ENCODE assay signal across 8 mouse cellular contexts in the genomic region with DNA sequence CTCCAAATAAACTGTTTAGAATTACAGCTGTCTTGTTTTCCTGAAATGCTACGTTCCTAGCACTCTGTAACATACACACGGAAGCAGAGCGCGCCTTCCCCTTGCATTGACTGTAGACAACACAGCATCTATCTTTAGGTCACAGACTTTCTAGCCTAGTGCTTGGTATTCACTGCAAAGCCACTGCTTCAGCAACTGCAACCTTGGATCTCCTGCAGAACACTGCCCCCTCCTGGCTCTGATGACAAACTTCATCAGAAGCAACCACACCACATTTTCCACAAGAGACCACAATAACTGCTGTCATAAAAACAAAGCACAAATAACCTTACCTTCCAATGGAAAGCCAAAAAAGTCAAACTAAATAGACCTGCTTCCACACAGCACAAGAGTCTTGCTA. TPM values are rescaled to one million over a fixed set of nuclear protein-coding genes. Genes with fewer than 3 reads are reported as not detected.
A peak's percentile ranks its signal among the peaks of the same experiment; 100 is the strongest.
DNase-seq lines count a peak whose midpoint lies in the region; ATAC-seq and TF ChIP-seq lines count a peak whose summit lies in the region.

No protein-coding gene starts in this region.

- H3K4me3 ChIP-seq in forebrain, embryonic 13.5 days, result no peak overlapping the region
- no peak overlapping the region for H3K4me3 ChIP-seq in hindbrain, embryonic 16.5 days (ENCODE audit: low read length)
- H3K4me3 ChIP-seq in liver, embryonic 14.5 days (ENCODE audit: insufficient read depth in 1 of 2, low read depth in 2 of 2, low read length in 2 of 2), result no peak overlapping the region
- no peak overlapping the region for H3K4me3 ChIP-seq in neural tube, embryonic 15.5 days (replicated peaks)

- peaks cover 15% of the 10 kb centered on the region for H3K36me3 ChIP-seq in forebrain, embryonic 13.5 days (ENCODE audit: poor library complexity, severe bottlenecking)
- no peaks in the 10 kb centered on the region for H3K36me3 ChIP-seq in hindbrain, embryonic 16.5 days (ENCODE audit: control insufficient read depth, insufficient read depth, low read length)
- H3K36me3 ChIP-seq in liver, embryonic 14.5 days (replicated peaks; ENCODE audit: control insufficient read depth, insufficient read depth, low read depth), result no peaks in the 10 kb centered on the region
- H3K36me3 ChIP-seq in neural tube, embryonic 15.5 days, result peaks cover 11% of the 10 kb centered on the region; the same call in 1 of the 2 replicates

- no peaks in the 10 kb centered on the region for H3K9me3 ChIP-seq in forebrain, embryonic 13.5 days (replicated peaks)
- no peaks in the 10 kb centered on the region for H3K9me3 ChIP-seq in hindbrain, embryonic 16.5 days (ENCODE audit: control insufficient read depth, low read length)
- H3K9me3 ChIP-seq in liver, embryonic 14.5 days (ENCODE audit: control insufficient read depth, low read length), result no peaks in the 10 kb centered on the region
- H3K9me3 ChIP-seq in neural tube, embryonic 15.5 days (replicated peaks), result no peaks in the 10 kb centered on the region

- DNase-seq in 416B (ENCODE audit: low read depth), result peak; percentile 88
- DNase-seq in CD8-positive naive resting alpha-beta T cell, adult 2 months (ENCODE audit: low read depth in 2 of 2, low spot score in 2 of 2), result peak; percentile 37 to 51
- no peak for DNase-seq in liver, embryonic 14.5 days (ENCODE audit: low read depth in 3 of 3, low spot score in 3 of 3)
- no peak for DNase-seq in Muller cell, postnatal 12 days (ENCODE audit: inconsistent ontology term)

- H3K9ac ChIP-seq in forebrain, embryonic 13.5 days, result no peak overlapping the region
- H3K9ac ChIP-seq in hindbrain, embryonic 16.5 days (ENCODE audit: low read depth, low read length), result no peak overlapping the region
- H3K9ac ChIP-seq in liver, embryonic 14.5 days (replicated peaks), result no peak overlapping the region
- H3K9ac ChIP-seq in neural tube, embryonic 15.5 days (replicated peaks), result no peak overlapping the region

- H3K27me3 ChIP-seq in forebrain, embryonic 13.5 days, result no peaks in the 10 kb centered on the region
- H3K27me3 ChIP-seq in hindbrain, embryonic 16.5 days (replicated peaks; ENCODE audit: control insufficient read depth, insufficient read depth, low read length), result no peaks in the 10 kb centered on the region
- no peaks in the 10 kb centered on the region for H3K27me3 ChIP-seq in liver, embryonic 14.5 days (ENCODE audit: control insufficient read depth, insufficient read depth, low read length)
- H3K27me3 ChIP-seq in neural tube, embryonic 15.5 days (replicated peaks), result no peaks in the 10 kb centered on the region

- H3K4me1 ChIP-seq in forebrain, embryonic 13.5 days, result 0 out of 2 replicates have a peak, but pooled peaks cover 5% of the 10 kb centered on the region
- no peaks in the 10 kb centered on the region for H3K4me1 ChIP-seq in hindbrain, embryonic 16.5 days (ENCODE audit: control insufficient read depth, insufficient read depth, low read depth, low read length)
- H3K4me1 ChIP-seq in liver, embryonic 14.5 days (replicated peaks; ENCODE audit: control insufficient read depth in 2 of 2, insufficient read depth in 2 of 2, low read length in 1 of 2), result no peaks in the 10 kb centered on the region
- 0 out of 2 replicates have a peak, but pooled peaks cover 4% of the 10 kb centered on the region for H3K4me1 ChIP-seq in neural tube, embryonic 15.5 days

- no peak for TF ChIP-seq EP300 in liver, embryonic 14.5 days (IDR thresholded peaks at IDR 0.05; ENCODE audit: low read depth)

- H3K4me2 ChIP-seq in forebrain, embryonic 13.5 days, result no peak overlapping the region
- H3K4me2 ChIP-seq in hindbrain, embryonic 16.5 days (ENCODE audit: low read length), result no peak overlapping the region
- H3K4me2 ChIP-seq in liver, embryonic 14.5 days (ENCODE audit: low read depth), result no peak overlapping the region
- no peak overlapping the region for H3K4me2 ChIP-seq in neural tube, embryonic 15.5 days

- ATAC-seq in cerebellum, adult (ENCODE audit: insufficient number of reproducible peaks, low FRiP score, low TSS enrichment), result peak; percentile 77
- ATAC-seq in forebrain, embryonic 13.5 days, result peak; percentile 53
- peak; percentile 57; the same call in 1 of the 2 replicates for ATAC-seq in hindbrain, embryonic 16.5 days
- no peak for ATAC-seq in liver, embryonic 14.5 days (ENCODE audit: insufficient read depth)
- ATAC-seq in neural tube, embryonic 15.5 days (ENCODE audit: low FRiP score), result peak; percentile 70; the same call in 1 of the 2 replicates

- no peak overlapping the region for H3K27ac ChIP-seq in forebrain, embryonic 13.5 days
- H3K27ac ChIP-seq in hindbrain, embryonic 16.5 days (ENCODE audit: low read depth, low read length), result no peak overlapping the region
- no peak overlapping the region for H3K27ac ChIP-seq in liver, embryonic 14.5 days
- H3K27ac ChIP-seq in neural tube, embryonic 15.5 days (replicated peaks), result no peak overlapping the region

- TF ChIP-seq CTCF in liver, embryonic 14.5 days (IDR thresholded peaks at IDR 0.05; ENCODE audit: low read depth), result peak; percentile 81

- 73% methylated on average over 4 of the region's 4 CpGs for WGBS in forebrain, embryonic 13.5 days
- WGBS in hindbrain, embryonic 16.5 days, result 73% methylated on average over 4 of the region's 4 CpGs
- WGBS in liver, embryonic 14.5 days (ENCODE audit: insufficient replicate concordance), result 67% methylated on average over 4 of the region's 4 CpGs
- 83% methylated on average over 4 of the region's 4 CpGs for WGBS in neural tube, embryonic 15.5 days

RNA-seq across cellular contexts. Expression of gene Tbpl1, which starts 17.2 kb away (rescaled TPM):
- polyA plus RNA-seq in forebrain, embryonic 13.5 days (2015; fragmentation: Nextera tagmentation; extraction: Ambion mirVana), result 115 and 130 TPM in 2 replicates
- polyA plus RNA-seq in hindbrain, embryonic 16.5 days (2015; fragmentation: Nextera tagmentation; extraction: Ambion mirVana), result 71.3 and 83.9 TPM in 2 replicates
- 3.9 and 6.5 TPM in 2 replicates for polyA plus RNA-seq in liver, embryonic 14.5 days (2012; rRNA removed)
- 16.3 and 17.6 TPM in 2 replicates for polyA plus RNA-seq in liver, embryonic 14.5 days (2014; fragmentation: Nextera tagmentation; extraction: Ambion mirVana)
- 72.4 and 88.3 TPM in 2 replicates for polyA plus RNA-seq in neural tube, embryonic 15.5 days (2015; fragmentation: Nextera tagmentation; extraction: Ambion mirVana)

Comparison
In these comparisons a context has a peak if more than half of its experiments do, and no peak if none do; other contexts are left out.
1. DNase-seq: peak in 416B (single experiment) and CD8-positive naive resting alpha-beta T cell, adult 2 months (2 of 2); none in liver, embryonic 14.5 days (0 of 3) and Muller cell, postnatal 12 days (single experiment).